Mouse (Mus musculus) thymus, adult 2 months (tissue): ENCODE results near the gene Pde3a. TPM values are rescaled to one million over a fixed set of nuclear protein-coding genes. Genes with fewer than 3 reads are reported as not detected.

Source experiments
- DNase-seq: peaks from one replicate; pipeline ENCODE4 v3.0.0; 2021
- H3K27ac ChIP-seq: fragments of 200-500 bp; 2 replicates; pipeline ENCODE4 v1.5.1; 2012; ENCODE audit warnings: low read length, control low read depth; ENCODE audit not compliant: control insufficient read depth, insufficient read depth
- H3K27me3 ChIP-seq: fragments of 200-500 bp; 2 replicates; pipeline ENCODE4 v1.6.1; 2012; ENCODE audit warnings: mild to moderate bottlenecking, low read length, moderate library complexity, mixed read lengths; ENCODE audit not compliant: control insufficient read depth, insufficient read depth
- H3K36me3 ChIP-seq: fragments of 200-500 bp; 2 replicates; pipeline ENCODE4 v1.6.1; 2012; ENCODE audit warnings: mild to moderate bottlenecking, low read length, moderate library complexity; ENCODE audit not compliant: control insufficient read depth, insufficient read depth
- H3K4me1 ChIP-seq: fragments of 200-500 bp; replicated peaks from 2 replicates; pipeline ENCODE4 v1.6.1; 2012; ENCODE audit warnings: low read length; ENCODE audit not compliant: control insufficient read depth, insufficient read depth
- H3K4me3 ChIP-seq: fragments of 200-500 bp; 2 replicates; pipeline ENCODE4 v1.5.1; 2012; ENCODE audit warnings: mild to moderate bottlenecking, low read length, control low read depth, moderate library complexity; ENCODE audit not compliant: control insufficient read depth, insufficient read depth
- CTCF ChIP-seq: fragments of 200-500 bp; IDR thresholded peaks from 2 replicates; pipeline ENCODE4 v1.5.1; 2012; ENCODE audit warnings: mild to moderate bottlenecking, control low read depth, low read length, moderate library complexity, borderline replicate concordance; ENCODE audit not compliant: control insufficient read depth, poor library complexity, insufficient read depth; ENCODE audit errors: extremely low read depth
- POLR2A ChIP-seq: fragments of 200-500 bp; IDR thresholded peaks from 2 replicates; pipeline ENCODE4 v1.6.1; 2012; ENCODE audit warnings: mild to moderate bottlenecking, low read length, control low read depth, moderate library complexity; ENCODE audit not compliant: control insufficient read depth, poor library complexity, insufficient read depth; ENCODE audit errors: extremely low read depth
- WGBS: fragments of 180-500 bp; shearing (Covaris S2); methylation state at CpG from one replicate; pipeline ENCODE4 v1.1.7; 2018; 5-methylcytosine and 5-hydroxymethylcytosine counted together
- polyA plus RNA-seq: library from polyadenylated mRNA; depleted of rRNA; stranded (reverse); fragments of >200 nt; gene quantifications from 2 replicates; pipeline ENCODE4 v1.2.3, GENCODE M21; 2012

Pde3a gene
- polyA plus RNA-seq, 1 experiment, result 1.3 TPM

GRCm38 (mm10) chr6:141375155-141375554 lies 126.1 kb downstream of the Pde3a start:
- H3K36me3 ChIP-seq, result no peaks in the 10 kb centered on the region
- H3K27me3 ChIP-seq, result no peaks in the 10 kb centered on the region
- no peak overlapping the region for H3K4me3 ChIP-seq
- DNase-seq, result no peak
- no peak for TF ChIP-seq CTCF
- TF ChIP-seq POLR2A, result no peak
- 75% methylated on average over 4 of the region's 4 CpGs for WGBS
- H3K27ac ChIP-seq, result no peak overlapping the region
- no peaks in the 10 kb centered on the region for H3K4me1 ChIP-seq

- H3K27me3 ChIP-seq, result no peaks in the 10 kb centered on the region
- TF ChIP-seq CTCF (no peak), POLR2A (no peak)
- WGBS, result 88% methylated on average over 12 of the region's 12 CpGs
- H3K4me3 ChIP-seq, result no peak overlapping the region
- H3K36me3 ChIP-seq, result no peaks in the 10 kb centered on the region
- DNase-seq, result no peak
- no peak overlapping the region for H3K27ac ChIP-seq
- no peaks in the 10 kb centered on the region for H3K4me1 ChIP-seq
Observed at GRCm38 (mm10) chr6:141380927-141381326, 131.9 kb downstream of the Pde3a start.

- Histone ChIP-seq H3K27ac (no peak overlapping the region), H3K4me3 (no peak overlapping the region), H3K4me1 (no peaks in the 10 kb centered on the region), H3K36me3 (no peaks in the 10 kb centered on the region), H3K27me3 (no peaks in the 10 kb centered on the region)
- no peak for TF ChIP-seq POLR2A
- TF ChIP-seq CTCF, result no peak
- no peak for DNase-seq
- WGBS, result 91% methylated on average over 8 of the region's 8 CpGs
Observed at GRCm38 (mm10) chr6:141381473-141381872, 132.4 kb downstream of the Pde3a start.

GRCm38 (mm10) chr6:141381881-141382370 lies 132.9 kb downstream of the Pde3a start:
- WGBS, result 94% methylated on average over 4 of the region's 4 CpGs
- H3K4me3 ChIP-seq, result no peak overlapping the region
- no peaks in the 10 kb centered on the region for H3K4me1 ChIP-seq
- no peak for DNase-seq
- no peak overlapping the region for H3K27ac ChIP-seq
- H3K27me3 ChIP-seq, result no peaks in the 10 kb centered on the region
- no peak for TF ChIP-seq CTCF
- no peak for TF ChIP-seq POLR2A
- no peaks in the 10 kb centered on the region for H3K36me3 ChIP-seq

- 84% methylated on average over 5 of the region's 5 CpGs for WGBS
- no peaks in the 10 kb centered on the region for H3K27me3 ChIP-seq
- TF ChIP-seq CTCF (no peak), POLR2A (no peak)
- no peaks in the 10 kb centered on the region for H3K36me3 ChIP-seq
- no peak overlapping the region for H3K4me3 ChIP-seq
- no peak for DNase-seq
- no peak overlapping the region for H3K27ac ChIP-seq
- H3K4me1 ChIP-seq, result no peaks in the 10 kb centered on the region
Observed at GRCm38 (mm10) chr6:141388104-141388503, 139.0 kb downstream of the Pde3a start.

GRCm38 (mm10) chr6:141395926-141396325 lies 146.9 kb downstream of the Pde3a start:
- no peak overlapping the region for H3K27ac ChIP-seq
- H3K4me3 ChIP-seq, result no peak overlapping the region
- no peaks in the 10 kb centered on the region for H3K27me3 ChIP-seq
- no peaks in the 10 kb centered on the region for H3K36me3 ChIP-seq
- WGBS, result 97% methylated on average over 3 of the region's 3 CpGs
- no peak for DNase-seq
- TF ChIP-seq CTCF (no peak), POLR2A (no peak)
- H3K4me1 ChIP-seq, result no peaks in the 10 kb centered on the region

GRCm38 (mm10) chr6:141399411-141399810 lies 150.3 kb downstream of the Pde3a start:
- DNase-seq, result no peak
- Histone ChIP-seq H3K36me3 (no peaks in the 10 kb centered on the region), H3K4me3 (no peak overlapping the region), H3K27ac (no peak overlapping the region), H3K4me1 (no peaks in the 10 kb centered on the region), H3K27me3 (no peaks in the 10 kb centered on the region)
- 92% methylated on average over 4 of the region's 4 CpGs for WGBS
- TF ChIP-seq POLR2A (no peak), CTCF (no peak)
